Mouse (Mus musculus) ovary, adult 18-20 months (tissue): ENCODE measurements around the gene Amy2a1.
"Not testable (repeated sequence)": the region's sequence is repeated elsewhere in the genome, so short reads cannot be mapped to it uniquely, and the experiment has no call there.

Experiments used
- DNase-seq: peaks from one replicate; pipeline ENCODE4 v3.0.0; 2022; ENCODE audit warnings: low spot score, mixed read lengths

The Amy2a1 gene

GRCm38 (mm10) chr3:113532328-113532727, at the start of gene Amy2a1:
TSS of gene Amy2a1 (minus strand) at chr3:113532428.
- DNase-seq = not testable (repeated sequence)

DNA sequence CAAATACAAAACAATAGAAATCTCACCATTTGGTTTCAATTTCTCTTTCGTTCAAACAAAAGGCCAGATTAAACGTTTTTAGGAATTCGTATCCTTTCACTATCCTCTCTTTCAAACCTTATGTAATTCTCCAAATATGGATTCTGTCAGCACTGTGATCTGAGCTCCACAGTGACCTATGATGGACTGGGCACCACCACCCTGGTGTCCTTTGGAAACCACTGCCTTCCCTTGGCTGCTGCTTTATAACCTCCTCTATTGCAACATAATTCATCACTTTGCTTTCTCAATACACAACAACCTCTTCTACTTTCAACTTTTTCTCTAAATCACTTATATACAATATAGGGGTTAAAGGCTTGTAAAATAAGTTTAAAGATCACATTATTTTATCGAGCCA, 42.4 kb upstream of the Amy2a1 start:
- no peak for DNase-seq

GRCm38 (mm10) chr3:113574138-113574537, 41.9 kb upstream of the Amy2a1 start:
- no peak for DNase-seq

DNA sequence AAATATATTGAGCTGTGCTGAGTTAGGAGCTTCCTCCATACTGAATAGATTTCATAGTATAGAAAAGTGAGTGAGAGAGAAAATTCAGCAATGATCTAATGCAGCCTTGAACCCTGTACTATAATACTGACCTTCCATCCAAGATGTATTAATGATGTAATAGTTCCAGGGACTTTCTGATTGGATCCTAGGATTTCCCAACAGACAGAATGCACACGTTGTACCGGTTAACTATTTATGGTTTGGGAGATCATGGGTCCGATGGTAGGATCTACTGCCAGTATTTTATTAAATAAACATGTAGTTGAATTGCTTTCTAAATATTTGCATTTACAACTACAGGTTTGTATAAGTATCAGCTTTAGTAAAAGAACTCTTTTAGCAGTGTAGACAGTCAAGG, 39.9 kb upstream of the Amy2a1 start:
- DNase-seq = no peak

GRCm38 (mm10) chr3:113539692-113540091, 7.5 kb upstream of the Amy2a1 start:
- no peak for DNase-seq
